Mouse (Mus musculus) heart, embryonic 11.5 days (tissue): Measurements from ENCODE around the gene Lrrc37a. TPM values are rescaled to one million over a fixed set of nuclear protein-coding genes. Genes with fewer than 3 reads are reported as not detected.
"Not testable (repeated sequence)": the region's sequence is repeated elsewhere in the genome, so short reads cannot be mapped to it uniquely, and the experiment has no call there.

Experiments used
- ATAC-seq: fragments of 200-750 bp; cut with Nextera tagmentation; replicated peaks from 2 replicates; pipeline ENCODE4 v1.8.0; 2017; ENCODE audit warnings: moderate library complexity; ENCODE audit not compliant: insufficient number of reproducible peaks, low FRiP score, low TSS enrichment
- H3K27ac ChIP-seq: fragments of 300-500 bp; sonication (generic); 2 replicates; pipeline ENCODE4 v1.5.1; 2014; ENCODE audit warnings: mild to moderate bottlenecking, low read depth, low read length
- H3K27me3 ChIP-seq: fragments of 300-500 bp; sonication (generic); 2 replicates; pipeline ENCODE4 v1.6.1; 2014; ENCODE audit warnings: mild to moderate bottlenecking, low read length, mixed read lengths; ENCODE audit not compliant: control insufficient read depth, insufficient read depth
- H3K36me3 ChIP-seq: fragments of 300-500 bp; sonication (generic); 2 replicates; pipeline ENCODE4 v1.6.1; 2014; ENCODE audit warnings: mild to moderate bottlenecking, low read length, moderate library complexity, mixed read lengths; ENCODE audit not compliant: control insufficient read depth, insufficient read depth
- H3K4me1 ChIP-seq: fragments of 300-500 bp; sonication (generic); 2 replicates; pipeline ENCODE4 v1.6.1; 2014; ENCODE audit warnings: low read length; ENCODE audit not compliant: control insufficient read depth, insufficient read depth
- H3K4me2 ChIP-seq: fragments of 300-500 bp; sonication (generic); 2 replicates; pipeline ENCODE4 v1.6.1; 2014; ENCODE audit warnings: mild to moderate bottlenecking, moderate library complexity
- H3K4me3 ChIP-seq: fragments of 300-500 bp; sonication (generic); 2 replicates; pipeline ENCODE4 v1.5.1; 2014; ENCODE audit warnings: low read depth, low read length
- H3K9ac ChIP-seq: fragments of 300-500 bp; sonication (generic); 2 replicates; pipeline ENCODE4 v1.6.1; 2014; ENCODE audit warnings: mild to moderate bottlenecking, low read depth, low read length, moderate library complexity
- H3K9me3 ChIP-seq: fragments of 300-500 bp; sonication (generic); replicated peaks from 2 replicates; pipeline ENCODE4 v1.6.1; 2016; ENCODE audit warnings: low read length; ENCODE audit not compliant: control insufficient read depth
- WGBS: fragments of 180-500 bp; shearing (Covaris S2); extraction: QIAGEN DNeasy Blood & Tissue Kit; methylation state at CpG from one replicate; pipeline ENCODE4 v1.1.7; 2014; ENCODE audit not compliant: insufficient replicate concordance; 5-methylcytosine and 5-hydroxymethylcytosine counted together
- polyA plus RNA-seq: library from polyadenylated mRNA; unstranded; fragments of >200 nt; fragmentation: Nextera tagmentation; extraction: Ambion mirVana; gene quantifications from 2 replicates; pipeline ENCODE4 v1.2.1, GENCODE M21; 2014

Lrrc37a gene
- not detected in 2 replicates for polyA plus RNA-seq

DNA sequence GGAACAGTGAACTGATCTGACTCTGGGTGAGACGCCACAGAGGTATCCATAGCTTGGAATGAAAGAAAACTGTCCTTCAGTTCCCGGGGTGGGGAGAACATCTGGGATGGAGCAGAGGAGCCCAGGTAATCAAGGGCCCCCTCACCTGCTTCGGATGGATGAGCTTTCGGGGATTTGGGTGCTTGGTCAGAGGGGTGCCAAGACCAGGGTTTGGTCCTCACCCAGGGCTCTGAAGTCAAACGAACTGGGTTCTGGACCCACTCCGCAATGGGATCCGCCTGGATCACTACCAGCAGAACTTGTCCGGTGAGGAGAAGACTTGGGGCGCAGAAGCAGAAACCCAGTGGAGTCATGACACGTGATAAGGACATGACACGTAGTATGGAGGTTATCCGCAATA lies at the start of gene Lrrc37a:
Gene Lrrc37a, minus strand, starts transcription at position 101 of the 400 bp plus-strand sequence.
- Histone ChIP-seq H3K27me3 (no peaks in the 10 kb centered on the region), H3K4me3 (no peak within 1 kb of the TSS), H3K4me2 (no peak within 1 kb of the TSS), H3K4me1 (no peaks in the 10 kb centered on the region), H3K27ac (no peak within 1 kb of the TSS), H3K9me3 (no peaks in the 10 kb centered on the region), H3K9ac (no peak within 1 kb of the TSS), H3K36me3 (no peaks in the 10 kb centered on the region)
- WGBS: 84% methylated on average over 12 of the region's 12 CpGs
- ATAC-seq: no peak

DNA sequence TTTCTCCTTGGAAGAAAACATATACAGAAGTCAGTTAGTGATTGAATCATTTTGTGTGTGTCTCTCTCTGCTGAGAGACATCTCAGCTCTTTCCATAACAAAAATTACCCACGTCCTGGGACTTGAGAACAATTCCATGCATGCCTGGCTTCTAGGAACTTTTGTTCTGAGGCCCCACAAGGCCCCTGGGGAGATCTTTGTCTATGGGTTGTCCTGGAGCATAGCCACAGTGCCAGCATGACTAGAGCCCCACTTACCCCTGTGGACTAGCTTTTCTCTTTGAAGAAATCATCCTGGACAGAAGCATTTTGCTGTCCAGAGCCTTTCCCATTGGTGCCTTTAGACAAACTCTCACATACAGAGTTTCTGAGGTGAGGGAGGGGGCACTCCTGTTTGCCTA lies 30.6 kb upstream of the Lrrc37a start:
- not testable (repeated sequence) for H3K27ac ChIP-seq, H3K27me3 ChIP-seq, H3K36me3 ChIP-seq, H3K9ac ChIP-seq, H3K4me3 ChIP-seq, H3K4me1 ChIP-seq, H3K9me3 ChIP-seq, H3K4me2 ChIP-seq, ATAC-seq
- WGBS: 33% methylated on average over 1 of the region's 1 CpGs

DNA sequence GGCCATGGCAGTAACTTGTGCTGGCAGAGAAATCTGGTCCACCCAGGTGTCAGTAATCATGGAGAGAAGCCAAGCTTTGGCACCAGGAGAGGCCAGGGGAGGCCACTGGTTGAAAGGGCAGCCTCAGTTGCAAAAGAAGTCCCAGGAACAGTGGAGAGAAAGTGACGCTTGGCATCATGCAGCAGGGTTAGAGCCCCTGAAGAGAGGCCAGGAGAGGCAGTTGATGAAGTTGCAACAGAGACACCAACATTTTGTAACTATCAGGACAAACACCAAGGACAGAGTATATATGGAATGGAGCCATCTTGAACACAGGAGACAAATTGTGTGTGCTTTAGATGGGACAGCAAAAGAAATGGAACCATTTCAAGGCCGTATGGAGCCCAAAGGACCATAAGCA lies 7.7 kb upstream of the Lrrc37a start:
- 66% methylated on average over 2 of the region's 2 CpGs for WGBS
- ATAC-seq: no peak

DNA sequence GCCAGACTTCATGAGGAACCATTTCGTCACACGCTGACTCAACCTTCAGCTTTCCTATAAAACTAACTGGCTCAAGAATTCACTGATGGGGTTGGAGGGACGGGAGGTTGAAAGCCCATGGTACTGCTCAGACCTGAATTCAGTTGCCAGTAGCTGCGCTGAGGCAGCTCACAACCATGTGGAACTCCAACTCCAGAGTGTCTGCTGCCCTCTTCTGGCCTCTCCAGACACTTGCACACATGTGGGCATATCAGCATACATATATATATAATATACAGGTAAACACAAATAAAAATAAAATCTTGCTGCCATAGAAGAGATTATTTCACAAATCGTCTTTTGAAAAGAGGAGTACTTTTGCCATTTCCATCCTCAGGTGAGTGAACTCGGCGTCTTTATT lies 40.0 kb downstream of the Lrrc37a start:
- Histone ChIP-seq H3K4me1 (no peaks in the 10 kb centered on the region), H3K27me3 (no peaks in the 10 kb centered on the region), H3K4me2 (no peak overlapping the region), H3K9me3 (no peaks in the 10 kb centered on the region), H3K27ac (no peak overlapping the region), H3K36me3 (no peaks in the 10 kb centered on the region), H3K9ac (no peak overlapping the region), H3K4me3 (no peak overlapping the region)
- ATAC-seq: no peak
- 62% methylated on average over 7 of the region's 7 CpGs for WGBS

More for the DNA sequence above, 7.7 kb upstream of the Lrrc37a start:
- no peak overlapping the region for H3K4me3 ChIP-seq
- H3K27me3 ChIP-seq: no peaks in the 10 kb centered on the region
- H3K9me3 ChIP-seq: no peaks in the 10 kb centered on the region
- no peak overlapping the region for H3K27ac ChIP-seq
- no peak overlapping the region for H3K4me2 ChIP-seq
- no peaks in the 10 kb centered on the region for H3K36me3 ChIP-seq
- no peaks in the 10 kb centered on the region for H3K4me1 ChIP-seq
- H3K9ac ChIP-seq: no peak overlapping the region

DNA sequence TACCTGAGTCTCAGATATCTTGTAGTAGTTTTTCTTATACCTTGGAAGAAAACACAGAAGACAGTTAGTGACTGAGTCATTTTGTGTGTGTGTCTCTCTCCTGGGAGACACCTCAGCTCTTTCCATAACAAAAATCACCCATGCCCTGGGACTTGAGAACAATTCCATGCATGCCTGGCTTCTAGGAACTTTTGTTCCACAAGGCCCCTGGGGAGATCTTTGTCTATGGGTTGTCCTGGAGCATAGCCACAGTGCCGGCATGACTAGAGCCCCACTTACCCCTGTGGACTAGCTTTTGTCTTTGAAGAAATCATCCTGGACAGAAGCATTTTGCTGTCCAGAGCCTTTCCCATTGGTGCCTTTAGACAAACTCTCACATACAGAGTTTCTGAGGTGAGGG lies 53.3 kb downstream of the Lrrc37a start:
- 81% methylated on average over 1 of the region's 1 CpGs for WGBS

DNA sequence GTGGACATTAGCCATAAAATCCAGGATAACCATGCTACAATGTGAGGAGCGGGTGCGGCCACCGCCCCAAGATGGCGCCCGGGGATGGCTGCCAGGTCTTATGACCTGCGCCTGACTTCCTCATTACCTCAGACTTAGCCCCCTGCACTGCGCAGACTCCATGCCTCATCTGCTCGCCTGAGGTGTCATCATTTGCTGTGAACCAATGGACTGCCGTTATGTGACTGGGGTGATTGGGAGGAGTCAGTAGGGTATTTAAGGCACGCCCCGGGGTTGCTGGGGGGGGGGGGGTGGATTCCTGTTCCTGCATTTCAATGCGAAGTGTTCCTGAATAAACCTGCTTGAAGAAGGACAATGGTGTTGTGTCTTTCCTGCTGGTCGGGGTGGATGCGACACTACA lies 54.7 kb downstream of the Lrrc37a start:
- H3K9ac ChIP-seq, H3K4me1 ChIP-seq, H3K27me3 ChIP-seq, H3K4me3 ChIP-seq, H3K27ac ChIP-seq, H3K9me3 ChIP-seq, ATAC-seq, H3K4me2 ChIP-seq, H3K36me3 ChIP-seq: not testable (repeated sequence)
- 82% methylated on average over 14 of the region's 14 CpGs for WGBS

More for the DNA sequence above, 53.3 kb downstream of the Lrrc37a start:
- H3K4me1 ChIP-seq, H3K36me3 ChIP-seq, H3K27ac ChIP-seq, H3K27me3 ChIP-seq, H3K4me2 ChIP-seq, H3K9ac ChIP-seq, ATAC-seq, H3K4me3 ChIP-seq, H3K9me3 ChIP-seq: not testable (repeated sequence)

DNA sequence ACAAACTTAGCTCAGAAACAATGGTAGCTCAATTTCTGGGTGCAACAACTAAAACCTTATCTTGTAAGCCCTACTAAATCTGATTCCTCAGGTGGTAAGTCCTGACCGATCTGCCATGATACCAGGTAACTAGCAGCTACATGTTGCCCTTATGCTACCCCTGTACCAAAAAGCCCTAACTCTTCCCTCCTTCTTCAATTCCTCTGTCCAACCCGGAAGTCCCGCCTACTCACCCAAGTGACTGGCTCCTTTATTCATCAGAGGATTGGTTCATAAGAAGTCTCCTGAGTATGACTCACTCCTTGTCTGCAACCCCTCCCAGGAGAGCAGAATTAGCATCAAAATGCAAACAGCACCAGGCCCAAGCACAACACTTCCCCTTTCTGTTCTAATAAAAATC lies 60.7 kb downstream of the Lrrc37a start:
- H3K9ac ChIP-seq: no peak overlapping the region
- no peak overlapping the region for H3K4me2 ChIP-seq
- ATAC-seq: no peak
- WGBS: 87% methylated on average over 3 of the region's 3 CpGs
- no peak overlapping the region for H3K27ac ChIP-seq
- no peaks in the 10 kb centered on the region for H3K4me1 ChIP-seq
- H3K9me3 ChIP-seq: no peaks in the 10 kb centered on the region
- no peak overlapping the region for H3K4me3 ChIP-seq
- H3K36me3 ChIP-seq: no peaks in the 10 kb centered on the region
- H3K27me3 ChIP-seq: no peaks in the 10 kb centered on the region

DNA sequence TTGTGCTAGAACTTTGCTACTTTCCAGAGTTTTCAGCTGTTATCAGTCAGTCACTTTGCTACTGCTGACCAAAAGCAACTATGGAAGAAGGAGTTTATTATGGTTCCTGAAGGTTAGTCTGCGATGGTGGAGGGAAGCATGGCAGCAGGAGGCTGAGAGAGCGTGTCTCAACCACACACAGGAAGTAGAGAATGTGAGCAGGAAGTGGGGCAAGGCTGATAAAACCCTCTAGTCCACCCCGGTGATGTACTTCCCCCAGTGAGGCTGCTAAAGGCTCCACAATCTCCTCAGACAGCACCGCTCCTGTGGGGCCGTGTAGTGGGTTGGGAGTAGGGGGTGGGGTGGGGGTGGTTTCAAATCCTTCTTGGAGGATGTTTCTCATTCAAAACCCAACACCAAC lies 68.1 kb downstream of the Lrrc37a start:
- Histone ChIP-seq H3K9me3 (no peaks in the 10 kb centered on the region), H3K4me2 (no peak overlapping the region), H3K27ac (no peak overlapping the region), H3K9ac (no peak overlapping the region), H3K27me3 (no peaks in the 10 kb centered on the region), H3K36me3 (no peaks in the 10 kb centered on the region), H3K4me1 (no peaks in the 10 kb centered on the region), H3K4me3 (no peak overlapping the region)
- no peak for ATAC-seq
- WGBS: 67% methylated on average over 5 of the region's 5 CpGs

DNA sequence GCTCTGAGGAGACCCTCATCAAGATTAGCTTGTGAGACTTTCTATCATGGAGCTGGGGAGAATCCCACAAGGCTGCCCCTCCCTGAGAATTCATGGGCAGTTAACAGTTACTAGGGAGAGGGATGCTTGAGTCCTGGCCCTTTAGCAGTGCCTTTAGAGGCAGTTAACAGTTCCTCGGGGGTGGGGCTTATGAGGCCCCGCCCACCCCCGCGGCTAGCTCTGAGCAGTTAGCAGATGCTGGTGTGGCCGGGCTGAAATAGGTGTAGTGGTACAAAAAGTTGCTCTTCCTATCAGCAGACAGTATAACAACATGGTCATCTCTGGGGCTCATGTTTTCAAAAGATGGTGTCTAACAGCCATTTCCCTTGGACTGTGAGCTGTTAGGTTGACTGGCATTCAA lies 79.4 kb downstream of the Lrrc37a start:
- Histone ChIP-seq H3K27ac (no peak overlapping the region), H3K9me3 (no peaks in the 10 kb centered on the region), H3K27me3 (no peaks in the 10 kb centered on the region), H3K9ac (no peak overlapping the region), H3K4me2 (no peak overlapping the region), H3K36me3 (no peaks in the 10 kb centered on the region), H3K4me3 (no peak overlapping the region), H3K4me1 (no peaks in the 10 kb centered on the region)
- ATAC-seq: no peak
- 13% methylated on average over 5 of the region's 5 CpGs for WGBS
